Mouse (Mus musculus): ENCODE measurements around the gene Slc35e3. TPM values are rescaled to one million over a fixed set of nuclear protein-coding genes. Genes with fewer than 3 reads are reported as not detected.

Slc35e3 gene
- polyA plus RNA-seq, 1 experiment = 12.8 TPM

- TF ChIP-seq MYOG (IDR thresholded peaks at IDR 0.05; ENCODE audit: control insufficient read depth, extremely low read depth, insufficient read length) (no peak), FOSL1 (IDR thresholded peaks at IDR 0.05; ENCODE audit: insufficient read depth, low read length, poor library complexity, severe bottlenecking) (no peak), CEBPB (IDR thresholded peaks at IDR 0.05; ENCODE audit: low read depth) (no peak), CTCF (IDR thresholded peaks at IDR 0.05; ENCODE audit: control insufficient read depth, insufficient read depth, insufficient read length) (no peak), MYOD1 (IDR thresholded peaks at IDR 0.05; ENCODE audit: control insufficient read depth, insufficient read length, low read depth) (no peak), USF1 (IDR thresholded peaks at IDR 0.05; ENCODE audit: low read depth) (no peak), MAX (IDR thresholded peaks at IDR 0.05) (no peak)
- H3K36me3 ChIP-seq (ENCODE audit: control insufficient read depth, insufficient read depth) = peaks cover 98% of the 10 kb centered on the region
- no peak overlapping the region for H3K4me3 ChIP-seq (ENCODE audit: insufficient read depth, poor library complexity, severe bottlenecking)
- H3K27me3 ChIP-seq (ENCODE audit: control insufficient read depth, insufficient read depth, insufficient read length) = no peaks in the 10 kb centered on the region
- peaks cover 71% of the 10 kb centered on the region for H3K79me2 ChIP-seq (ENCODE audit: control insufficient read depth, insufficient read depth)
- H3ac ChIP-seq (ENCODE audit: control insufficient read depth, insufficient read length, low read depth) = no peak overlapping the region
- peaks cover 45% of the 10 kb centered on the region for H3K79me3 ChIP-seq (ENCODE audit: low read depth)
These were observed 49.9 kb downstream of the Slc35e3 start for GRCm38 (mm10) chr10:117696021-117696826.

GRCm38 (mm10) chr10:117695605-117696004 is 50.6 kb downstream of the Slc35e3 start:
- Histone ChIP-seq H3K36me3 (ENCODE audit: control insufficient read depth, insufficient read depth) (peaks cover 98% of the 10 kb centered on the region), H3ac (ENCODE audit: control insufficient read depth, insufficient read length, low read depth) (no peak overlapping the region), H3K79me3 (ENCODE audit: low read depth) (peaks cover 39% of the 10 kb centered on the region), H3K4me3 (ENCODE audit: insufficient read depth, poor library complexity, severe bottlenecking) (no peak overlapping the region), H3K27me3 (ENCODE audit: control insufficient read depth, insufficient read depth, insufficient read length) (no peaks in the 10 kb centered on the region), H3K79me2 (ENCODE audit: control insufficient read depth, insufficient read depth) (peaks cover 65% of the 10 kb centered on the region)
- TF ChIP-seq CEBPB (IDR thresholded peaks at IDR 0.05; ENCODE audit: low read depth) (no peak), CTCF (IDR thresholded peaks at IDR 0.05; ENCODE audit: control insufficient read depth, insufficient read depth, insufficient read length) (no peak), MAX (IDR thresholded peaks at IDR 0.05) (no peak), MYOD1 (IDR thresholded peaks at IDR 0.05; ENCODE audit: control insufficient read depth, insufficient read length, low read depth) (no peak), FOSL1 (IDR thresholded peaks at IDR 0.05; ENCODE audit: insufficient read depth, low read length, poor library complexity, severe bottlenecking) (no peak), USF1 (IDR thresholded peaks at IDR 0.05; ENCODE audit: low read depth) (no peak), MYOG (IDR thresholded peaks at IDR 0.05; ENCODE audit: control insufficient read depth, extremely low read depth, insufficient read length) (no peak)

- Histone ChIP-seq H3K27me3 (ENCODE audit: control insufficient read depth, insufficient read depth, insufficient read length) (no peaks in the 10 kb centered on the region), H3K36me3 (ENCODE audit: control insufficient read depth, insufficient read depth) (peaks cover 98% of the 10 kb centered on the region), H3K79me3 (ENCODE audit: low read depth) (peaks cover 34% of the 10 kb centered on the region), H3ac (ENCODE audit: control insufficient read depth, insufficient read length, low read depth) (no peak overlapping the region), H3K79me2 (ENCODE audit: control insufficient read depth, insufficient read depth) (peaks cover 65% of the 10 kb centered on the region), H3K4me3 (ENCODE audit: insufficient read depth, poor library complexity, severe bottlenecking) (no peak overlapping the region)
- TF ChIP-seq USF1 (IDR thresholded peaks at IDR 0.05; ENCODE audit: low read depth) (no peak), FOSL1 (IDR thresholded peaks at IDR 0.05; ENCODE audit: insufficient read depth, low read length, poor library complexity, severe bottlenecking) (no peak), MAX (IDR thresholded peaks at IDR 0.05) (no peak), MYOD1 (IDR thresholded peaks at IDR 0.05; ENCODE audit: control insufficient read depth, insufficient read length, low read depth) (no peak), MYOG (IDR thresholded peaks at IDR 0.05; ENCODE audit: control insufficient read depth, extremely low read depth, insufficient read length) (no peak), CEBPB (IDR thresholded peaks at IDR 0.05; ENCODE audit: low read depth) (no peak), CTCF (IDR thresholded peaks at IDR 0.05; ENCODE audit: control insufficient read depth, insufficient read depth, insufficient read length) (no peak)
These were observed 51.1 kb downstream of the Slc35e3 start for GRCm38 (mm10) chr10:117695027-117695426.

GRCm38 (mm10) chr10:117694255-117694953 is 51.8 kb downstream of the Slc35e3 start:
- Histone ChIP-seq H3K4me3 (ENCODE audit: insufficient read depth, poor library complexity, severe bottlenecking) (no peak overlapping the region), H3ac (ENCODE audit: control insufficient read depth, insufficient read length, low read depth) (no peak overlapping the region), H3K79me3 (ENCODE audit: low read depth) (peaks cover 32% of the 10 kb centered on the region), H3K27me3 (ENCODE audit: control insufficient read depth, insufficient read depth, insufficient read length) (no peaks in the 10 kb centered on the region), H3K79me2 (ENCODE audit: control insufficient read depth, insufficient read depth) (peaks cover 60% of the 10 kb centered on the region), H3K36me3 (ENCODE audit: control insufficient read depth, insufficient read depth) (peaks cover 98% of the 10 kb centered on the region)
- TF ChIP-seq MYOG (IDR thresholded peaks at IDR 0.05; ENCODE audit: control insufficient read depth, extremely low read depth, insufficient read length) = no peak
- TF ChIP-seq MYOD1 (IDR thresholded peaks at IDR 0.05; ENCODE audit: control insufficient read depth, insufficient read length, low read depth) = no peak
- no peak for TF ChIP-seq FOSL1 (IDR thresholded peaks at IDR 0.05; ENCODE audit: insufficient read depth, low read length, poor library complexity, severe bottlenecking)
- no peak for TF ChIP-seq MAX (IDR thresholded peaks at IDR 0.05)
- TF ChIP-seq CEBPB (IDR thresholded peaks at IDR 0.05; ENCODE audit: low read depth) = no peak
- no peak for TF ChIP-seq CTCF (IDR thresholded peaks at IDR 0.05; ENCODE audit: control insufficient read depth, insufficient read depth, insufficient read length)
- TF ChIP-seq USF1 (IDR thresholded peaks at IDR 0.05; ENCODE audit: low read depth) = no peak

- peaks cover 95% of the 10 kb centered on the region for H3K36me3 ChIP-seq (ENCODE audit: control insufficient read depth, insufficient read depth)
- H3K79me3 ChIP-seq (ENCODE audit: low read depth) = peaks cover 19% of the 10 kb centered on the region
- no peak overlapping the region for H3K4me3 ChIP-seq (ENCODE audit: insufficient read depth, poor library complexity, severe bottlenecking)
- no peak overlapping the region for H3ac ChIP-seq (ENCODE audit: control insufficient read depth, insufficient read length, low read depth)
- peaks cover 46% of the 10 kb centered on the region for H3K79me2 ChIP-seq (ENCODE audit: control insufficient read depth, insufficient read depth)
- no peaks in the 10 kb centered on the region for H3K27me3 ChIP-seq (ENCODE audit: control insufficient read depth, insufficient read depth, insufficient read length)
- TF ChIP-seq USF1 (IDR thresholded peaks at IDR 0.05; ENCODE audit: low read depth) = no peak
- TF ChIP-seq CEBPB (IDR thresholded peaks at IDR 0.05; ENCODE audit: low read depth) = no peak
- TF ChIP-seq MYOG (IDR thresholded peaks at IDR 0.05; ENCODE audit: control insufficient read depth, extremely low read depth, insufficient read length) = no peak
- no peak for TF ChIP-seq FOSL1 (IDR thresholded peaks at IDR 0.05; ENCODE audit: insufficient read depth, low read length, poor library complexity, severe bottlenecking)
- TF ChIP-seq MYOD1 (IDR thresholded peaks at IDR 0.05; ENCODE audit: control insufficient read depth, insufficient read length, low read depth) = no peak
These were observed 53.2 kb downstream of the Slc35e3 start for GRCm38 (mm10) chr10:117692953-117693352.
